Mouse (Mus musculus) midbrain, embryonic 14.5 days (tissue): ENCODE measurements around the gene Surf1. TPM values are rescaled to one million over a fixed set of nuclear protein-coding genes. Genes with fewer than 3 reads are reported as not detected.

ENCODE experiments used
- ATAC-seq: fragments of 200-750 bp; cut with Nextera tagmentation; 2 replicates; pipeline ENCODE4 v1.8.0; 2017; ENCODE audit warnings: moderate number of reproducible peaks, moderate library complexity; ENCODE audit not compliant: low FRiP score, low TSS enrichment
- DNase-seq: peaks from one replicate; pipeline ENCODE4 v3.0.0-alpha.2; 2015
- H3K27ac ChIP-seq: fragments of 300-500 bp; sonication (generic); replicated peaks from 2 replicates; pipeline ENCODE4 v1.5.1; 2014; ENCODE audit warnings: mild to moderate bottlenecking, low read depth, low read length, moderate library complexity
- H3K27me3 ChIP-seq: fragments of 300-500 bp; sonication (generic); 2 replicates; pipeline ENCODE4 v1.6.1; 2014; ENCODE audit warnings: low read length, control low read depth, mixed read lengths; ENCODE audit not compliant: control insufficient read depth, insufficient read depth
- H3K36me3 ChIP-seq: fragments of 300-500 bp; sonication (generic); 2 replicates; pipeline ENCODE4 v1.6.1; 2014; ENCODE audit warnings: low read length, control low read depth; ENCODE audit not compliant: control insufficient read depth, insufficient read depth
- H3K4me1 ChIP-seq: fragments of 300-500 bp; sonication (generic); 2 replicates; pipeline ENCODE4 v1.6.1; 2014; ENCODE audit warnings: mild to moderate bottlenecking, antibody characterized with exemption, low read length, control low read depth; ENCODE audit not compliant: control insufficient read depth, insufficient read depth
- H3K4me2 ChIP-seq: fragments of 300-500 bp; sonication (generic); 2 replicates; pipeline ENCODE4 v1.6.1; 2014; ENCODE audit warnings: mild to moderate bottlenecking, low read length, moderate library complexity
- H3K4me3 ChIP-seq: fragments of 300-500 bp; sonication (generic); replicated peaks from 2 replicates; pipeline ENCODE4 v1.5.1; 2014; ENCODE audit warnings: low read depth, low read length
- H3K9ac ChIP-seq: fragments of 300-500 bp; sonication (generic); replicated peaks from 2 replicates; pipeline ENCODE4 v1.6.1; 2014; ENCODE audit warnings: mild to moderate bottlenecking, low read length, moderate library complexity
- H3K9me3 ChIP-seq: fragments of 300-500 bp; sonication (generic); 2 replicates; pipeline ENCODE4 v1.6.1; 2016; ENCODE audit warnings: low read length, control low read depth, mixed read lengths; ENCODE audit not compliant: control insufficient read depth
- WGBS: fragments of 180-500 bp; shearing (Covaris S2); extraction: QIAGEN DNeasy Blood & Tissue Kit; methylation state at CpG from one replicate; pipeline ENCODE4 v1.1.7; 2014; 5-methylcytosine and 5-hydroxymethylcytosine counted together
- polyA plus RNA-seq: library from polyadenylated mRNA; unstranded; fragments of >200 nt; fragmentation: Nextera tagmentation; extraction: Ambion mirVana; gene quantifications from 2 replicates; pipeline ENCODE4 v1.2.1, GENCODE M21; 2014

Gene Surf1
- polyA plus RNA-seq, 1 experiment from 2014 or later, result 69.4 TPM

- no peaks in the 10 kb centered on the region for H3K36me3 ChIP-seq
- WGBS, result 70% methylated on average over 6 of the region's 6 CpGs
- no peaks in the 10 kb centered on the region for H3K4me1 ChIP-seq
- H3K9ac ChIP-seq, result no peak overlapping the region
- ATAC-seq (no peak), DNase-seq (no peak)
- H3K27me3 ChIP-seq, result no peaks in the 10 kb centered on the region
- no peak overlapping the region for H3K27ac ChIP-seq
- no peak overlapping the region for H3K4me2 ChIP-seq
- no peaks in the 10 kb centered on the region for H3K9me3 ChIP-seq
- H3K4me3 ChIP-seq, result no peak overlapping the region
These were observed 45.7 kb downstream of the Surf1 start for GRCm38 (mm10) chr2:26870666-26871065.

- no peaks in the 10 kb centered on the region for H3K9me3 ChIP-seq
- H3K27ac ChIP-seq, result no peak within 1 kb of the TSS
- no peaks in the 10 kb centered on the region for H3K27me3 ChIP-seq
- ATAC-seq (no peak), DNase-seq (no peak)
- H3K4me1 ChIP-seq, result no peaks in the 10 kb centered on the region
- H3K36me3 ChIP-seq, result no peaks in the 10 kb centered on the region
- H3K4me2 ChIP-seq, result no peak within 1 kb of the TSS
- WGBS, result 65% methylated on average over 3 of the region's 3 CpGs
- H3K4me3 ChIP-seq, result no peak within 1 kb of the TSS
- no peak within 1 kb of the TSS for H3K9ac ChIP-seq
These were observed 51.5 kb downstream of the Surf1 start, which contains the start of gene Abo for GRCm38 (mm10) chr2:26864879-26865278. TSS of gene Abo (minus strand) at chr2:26864979.

Other genes with a start within 250 kb of the Surf1 start
- not detected in 2 replicates for gene Lcn4, start 245.2 kb downstream of the Surf1 start, polyA plus RNA-seq
- gene Abo, start 51.6 kb downstream of the Surf1 start, polyA plus RNA-seq, result not detected in 2 replicates
- gene Surf6, start 13.7 kb downstream of the Surf1 start, polyA plus RNA-seq, result 16.6 and 20.4 TPM in 2 replicates
- gene Med22, start 5.9 kb downstream of the Surf1 start, polyA plus RNA-seq, result 135 and 139 TPM in 2 replicates
- gene Rpl7a, start 5.8 kb downstream of the Surf1 start, polyA plus RNA-seq, result 522 and 541 TPM in 2 replicates
- gene Surf2, start 163 bp downstream of the Surf1 start, polyA plus RNA-seq, result 48.7 and 59.9 TPM in 2 replicates
- 84.6 and 98.5 TPM in 2 replicates for gene Surf4, start 17.4 kb upstream of the Surf1 start, polyA plus RNA-seq
- gene Stkld1, start 17.5 kb upstream of the Surf1 start, polyA plus RNA-seq, result 0.28 and 0.62 TPM in 2 replicates
- 26.5 and 31.7 TPM in 2 replicates for gene Rexo4, start 47.9 kb upstream of the Surf1 start, polyA plus RNA-seq
- gene Adamts13, start 56.9 kb upstream of the Surf1 start, polyA plus RNA-seq, result not detected in 2 replicates
- 72.5 and 81.4 TPM in 2 replicates for gene Cacfd1, start 93.4 kb upstream of the Surf1 start, polyA plus RNA-seq
- gene Slc2a6, start 111.5 kb upstream of the Surf1 start, polyA plus RNA-seq, result 4.3 and 4.9 TPM in 2 replicates
- not detected in 2 replicates for gene Mymk, start 155.6 kb upstream of the Surf1 start, polyA plus RNA-seq
- gene Adamtsl2, start 162.8 kb upstream of the Surf1 start, polyA plus RNA-seq, result 7.1 and 7.6 TPM in 2 replicates
- 2.8 and 4.2 TPM in 2 replicates for gene Fam163b, start 226.0 kb upstream of the Surf1 start, polyA plus RNA-seq
- gene Dbh, start 248.7 kb upstream of the Surf1 start, polyA plus RNA-seq, result 2.7 and 5.5 TPM in 2 replicates